Mouse (Mus musculus) right cerebral cortex, postnatal 10 days (tissue): ENCODE data around the gene Tbc1d4.

ENCODE experiments used
- DNase-seq, 2 experiments: peaks; one replicate each; pipeline ENCODE4 v3.0.0; 2021; ENCODE audit warnings: low spot score in 2 of 2

Tbc1d4 gene

GRCm38 (mm10) chr14:101608519-101609368, at the start of gene Tbc1d4:
Gene Tbc1d4, minus strand, starts transcription at chr14:101609191.
- peak; percentile 70 to 77 for DNase-seq

GRCm38 (mm10) chr14:101656307-101656706, 47.3 kb upstream of the Tbc1d4 start:
- DNase-seq = no peak

- no peak for DNase-seq
These were observed 45.5 kb upstream of the Tbc1d4 start for GRCm38 (mm10) chr14:101654526-101654909.

- DNase-seq = peak; percentile 96 to 98
These were observed 44.9 kb upstream of the Tbc1d4 start, which contains the start of gene Uchl3 for GRCm38 (mm10) chr14:101653581-101654525. Gene Uchl3, plus strand, starts transcription at chr14:101653967.

GRCm38 (mm10) chr14:101652571-101652970, 43.6 kb upstream of the Tbc1d4 start:
- DNase-seq = no peak

- no peak for DNase-seq
These were observed 41.6 kb upstream of the Tbc1d4 start for GRCm38 (mm10) chr14:101650551-101650950.

- DNase-seq = no peak
These were observed 36.0 kb upstream of the Tbc1d4 start for GRCm38 (mm10) chr14:101644948-101645347.

GRCm38 (mm10) chr14:101640153-101640843, 31.3 kb upstream of the Tbc1d4 start, which contains the start of gene Commd6:
Gene Commd6, minus strand, starts transcription at chr14:101640686.
- peak; percentile 94 to 96 for DNase-seq

GRCm38 (mm10) chr14:101637381-101637780, 28.4 kb upstream of the Tbc1d4 start:
- no peak for DNase-seq

GRCm38 (mm10) chr14:101635765-101636164, 26.8 kb upstream of the Tbc1d4 start:
- DNase-seq = no peak

- no peak for DNase-seq
These were observed 21.6 kb upstream of the Tbc1d4 start for GRCm38 (mm10) chr14:101630548-101630947.

- DNase-seq = no peak
These were observed 8.7 kb upstream of the Tbc1d4 start for GRCm38 (mm10) chr14:101617680-101618079.

GRCm38 (mm10) chr14:101616178-101616577, 7.2 kb upstream of the Tbc1d4 start:
- DNase-seq = no peak

GRCm38 (mm10) chr14:101613206-101613605, 4.2 kb upstream of the Tbc1d4 start:
- DNase-seq = no peak

GRCm38 (mm10) chr14:101610701-101611100, 1.7 kb upstream of the Tbc1d4 start:
- no peak for DNase-seq

GRCm38 (mm10) chr14:101607631-101608518, 1.1 kb downstream of the Tbc1d4 start:
- peak; percentile 33 to 38 for DNase-seq

GRCm38 (mm10) chr14:101605843-101606242, 3.1 kb downstream of the Tbc1d4 start:
- no peak for DNase-seq

- DNase-seq = no peak
These were observed 6.1 kb downstream of the Tbc1d4 start for GRCm38 (mm10) chr14:101602851-101603250.

- DNase-seq = no peak
These were observed 11.8 kb downstream of the Tbc1d4 start for GRCm38 (mm10) chr14:101597096-101597715.

- DNase-seq = no peak
These were observed 12.3 kb downstream of the Tbc1d4 start for GRCm38 (mm10) chr14:101596691-101597090.
